Mouse (Mus musculus): ENCODE measurements around the gene Mcur1. TPM values are rescaled to one million over a fixed set of nuclear protein-coding genes. Genes with fewer than 3 reads are reported as not detected.
A peak's percentile ranks its signal among the peaks of the same experiment; 100 is the strongest.

Mcur1 gene
- total and polyA plus RNA-seq, 2 experiments: 14.7 to 16.6 TPM

- H3K4me1 ChIP-seq (ENCODE audit: control insufficient read depth, insufficient read depth, low read length): peaks cover 2% of the 10 kb centered on the region; the same call in 1 of the 2 replicates
- no peak overlapping the region for H3K4me3 ChIP-seq (ENCODE audit: insufficient read depth, low read depth, low read length)
- TF ChIP-seq POLR2A (IDR thresholded peaks at IDR 0.05; ENCODE audit: extremely low read depth, insufficient read depth, low read length): no peak
- no peak for TF ChIP-seq CTCF (IDR thresholded peaks at IDR 0.05; ENCODE audit: low read depth, low read length)
- 79% methylated on average over 8 of the region's 8 CpGs for WGBS
- H3K9ac ChIP-seq (ENCODE audit: low read depth, low read length): no peak overlapping the region
- DNase-seq (ENCODE audit: extremely low read depth, low read depth, low spot score): no peak
- no peaks in the 10 kb centered on the region for H3K36me3 ChIP-seq (ENCODE audit: control insufficient read depth, insufficient read depth, low read length)
- H3K27ac ChIP-seq (replicated peaks; ENCODE audit: insufficient read depth, low read depth, low read length): no peak overlapping the region
- no peaks in the 10 kb centered on the region for H3K79me2 ChIP-seq (ENCODE audit: control insufficient read depth, insufficient read depth, low read length)
- H3K27me3 ChIP-seq (ENCODE audit: control insufficient read depth, insufficient read depth, low read length): no peaks in the 10 kb centered on the region
Observed at GRCm38 (mm10) chr13:43514950-43515358, 45.0 kb downstream of the Mcur1 start.

- Histone ChIP-seq H3K79me2 (ENCODE audit: control insufficient read depth, insufficient read depth, low read length) (no peaks in the 10 kb centered on the region), H3K27me3 (ENCODE audit: control insufficient read depth, insufficient read depth, low read length) (no peaks in the 10 kb centered on the region), H3K27ac (replicated peaks; ENCODE audit: insufficient read depth, low read depth, low read length) (no peak overlapping the region), H3K9ac (ENCODE audit: low read depth, low read length) (no peak overlapping the region), H3K4me1 (ENCODE audit: control insufficient read depth, insufficient read depth, low read length) (peaks cover 2% of the 10 kb centered on the region; the same call in 1 of the 2 replicates), H3K36me3 (ENCODE audit: control insufficient read depth, insufficient read depth, low read length) (no peaks in the 10 kb centered on the region), H3K4me3 (ENCODE audit: insufficient read depth, low read depth, low read length) (no peak overlapping the region)
- no peak for DNase-seq (ENCODE audit: extremely low read depth, low read depth, low spot score)
- WGBS: 97% methylated on average over 3 of the region's 3 CpGs
- TF ChIP-seq CTCF (IDR thresholded peaks at IDR 0.05; ENCODE audit: low read depth, low read length) (no peak), POLR2A (IDR thresholded peaks at IDR 0.05; ENCODE audit: extremely low read depth, insufficient read depth, low read length) (no peak)
Observed at GRCm38 (mm10) chr13:43512736-43513135, 47.3 kb downstream of the Mcur1 start.

- no peak overlapping the region for H3K27ac ChIP-seq (replicated peaks; ENCODE audit: insufficient read depth, low read depth, low read length)
- TF ChIP-seq CTCF (IDR thresholded peaks at IDR 0.05; ENCODE audit: low read depth, low read length) (no peak), POLR2A (IDR thresholded peaks at IDR 0.05; ENCODE audit: extremely low read depth, insufficient read depth, low read length) (no peak)
- H3K27me3 ChIP-seq (ENCODE audit: control insufficient read depth, insufficient read depth, low read length): no peaks in the 10 kb centered on the region
- DNase-seq (ENCODE audit: extremely low read depth, low read depth, low spot score): no peak
- 92% methylated on average over 3 of the region's 3 CpGs for WGBS
- H3K9ac ChIP-seq (ENCODE audit: low read depth, low read length): no peak overlapping the region
- H3K36me3 ChIP-seq (ENCODE audit: control insufficient read depth, insufficient read depth, low read length): no peaks in the 10 kb centered on the region
- no peaks in the 10 kb centered on the region for H3K4me1 ChIP-seq (ENCODE audit: control insufficient read depth, insufficient read depth, low read length)
- H3K4me3 ChIP-seq (ENCODE audit: insufficient read depth, low read depth, low read length): no peak overlapping the region
- H3K79me2 ChIP-seq (ENCODE audit: control insufficient read depth, insufficient read depth, low read length): no peaks in the 10 kb centered on the region
Observed at GRCm38 (mm10) chr13:43505798-43506197, 54.2 kb downstream of the Mcur1 start.

GRCm38 (mm10) chr13:43503395-43503850 lies 56.6 kb downstream of the Mcur1 start:
- H3K4me3 ChIP-seq (ENCODE audit: insufficient read depth, low read depth, low read length): no peak overlapping the region
- WGBS: 29% methylated on average over 19 of the region's 19 CpGs
- peaks cover 7% of the 10 kb centered on the region; the same call in 1 of the 2 replicates for H3K4me1 ChIP-seq (ENCODE audit: control insufficient read depth, insufficient read depth, low read length)
- no peaks in the 10 kb centered on the region for H3K79me2 ChIP-seq (ENCODE audit: control insufficient read depth, insufficient read depth, low read length)
- no peak for TF ChIP-seq CTCF (IDR thresholded peaks at IDR 0.05; ENCODE audit: low read depth, low read length)
- no peak for TF ChIP-seq POLR2A (IDR thresholded peaks at IDR 0.05; ENCODE audit: extremely low read depth, insufficient read depth, low read length)
- no peak overlapping the region for H3K27ac ChIP-seq (replicated peaks; ENCODE audit: insufficient read depth, low read depth, low read length)
- no peaks in the 10 kb centered on the region for H3K36me3 ChIP-seq (ENCODE audit: control insufficient read depth, insufficient read depth, low read length)
- H3K27me3 ChIP-seq (ENCODE audit: control insufficient read depth, insufficient read depth, low read length): no peaks in the 10 kb centered on the region
- H3K9ac ChIP-seq (ENCODE audit: low read depth, low read length): no peak overlapping the region
- no peak for DNase-seq (ENCODE audit: extremely low read depth, low read depth, low spot score)

GRCm38 (mm10) chr13:43501601-43502000 lies 58.4 kb downstream of the Mcur1 start:
- H3K36me3 ChIP-seq (ENCODE audit: control insufficient read depth, insufficient read depth, low read length): no peaks in the 10 kb centered on the region
- peaks cover 7% of the 10 kb centered on the region; the same call in 1 of the 2 replicates for H3K4me1 ChIP-seq (ENCODE audit: control insufficient read depth, insufficient read depth, low read length)
- TF ChIP-seq CTCF (IDR thresholded peaks at IDR 0.05; ENCODE audit: low read depth, low read length) (no peak), POLR2A (IDR thresholded peaks at IDR 0.05; ENCODE audit: extremely low read depth, insufficient read depth, low read length) (no peak)
- H3K27me3 ChIP-seq (ENCODE audit: control insufficient read depth, insufficient read depth, low read length): no peaks in the 10 kb centered on the region
- WGBS: 95% methylated on average over 5 of the region's 5 CpGs
- no peak overlapping the region for H3K4me3 ChIP-seq (ENCODE audit: insufficient read depth, low read depth, low read length)
- DNase-seq (ENCODE audit: extremely low read depth, low read depth, low spot score): no peak
- no peaks in the 10 kb centered on the region for H3K79me2 ChIP-seq (ENCODE audit: control insufficient read depth, insufficient read depth, low read length)
- no peak overlapping the region for H3K27ac ChIP-seq (replicated peaks; ENCODE audit: insufficient read depth, low read depth, low read length)
- H3K9ac ChIP-seq (ENCODE audit: low read depth, low read length): no peak overlapping the region

- H3K9ac ChIP-seq (ENCODE audit: low read depth, low read length): no peak overlapping the region
- H3K36me3 ChIP-seq (ENCODE audit: control insufficient read depth, insufficient read depth, low read length): no peaks in the 10 kb centered on the region
- H3K27me3 ChIP-seq (ENCODE audit: control insufficient read depth, insufficient read depth, low read length): no peaks in the 10 kb centered on the region
- 90% methylated on average over 4 of the region's 4 CpGs for WGBS
- H3K4me3 ChIP-seq (ENCODE audit: insufficient read depth, low read depth, low read length): no peak overlapping the region
- no peaks in the 10 kb centered on the region for H3K79me2 ChIP-seq (ENCODE audit: control insufficient read depth, insufficient read depth, low read length)
- DNase-seq (ENCODE audit: extremely low read depth, low read depth, low spot score): no peak
- H3K4me1 ChIP-seq (ENCODE audit: control insufficient read depth, insufficient read depth, low read length): peaks cover 7% of the 10 kb centered on the region; the same call in 1 of the 2 replicates
- TF ChIP-seq CTCF (IDR thresholded peaks at IDR 0.05; ENCODE audit: low read depth, low read length) (no peak), POLR2A (IDR thresholded peaks at IDR 0.05; ENCODE audit: extremely low read depth, insufficient read depth, low read length) (no peak)
- peak overlapping the region; percentile 84 for H3K27ac ChIP-seq (replicated peaks; ENCODE audit: insufficient read depth, low read depth, low read length)
Observed at GRCm38 (mm10) chr13:43500483-43500850, 59.5 kb downstream of the Mcur1 start.
